In the genomic region with DNA sequence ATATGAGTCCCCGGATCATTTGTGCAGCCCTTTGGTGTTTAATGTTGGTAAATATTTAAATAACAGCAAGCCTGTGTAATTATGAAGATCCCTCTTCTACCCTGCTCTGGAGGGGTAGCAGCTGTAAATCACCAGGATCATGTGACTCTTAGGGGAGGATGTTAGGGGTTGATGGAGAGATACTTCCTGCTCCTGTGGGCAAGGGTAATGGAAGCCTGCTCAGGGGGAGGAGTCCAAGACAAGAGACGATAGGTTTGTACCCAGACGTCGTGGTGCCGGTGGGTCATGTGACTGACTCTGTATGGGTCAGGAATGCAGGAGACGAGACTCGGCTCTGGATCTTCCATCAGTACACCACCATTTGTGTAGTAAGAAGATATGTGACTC, we compare ENCODE assay signal across 15 mouse cellular contexts.
DNase-seq lines count a peak whose midpoint lies in the region; ATAC-seq and TF ChIP-seq lines count a peak whose summit lies in the region.
"Had no signal": no experiment of that assay in that cellular context is flagged by ENCODE, and none has a peak within 500 bp of the region (broad histone marks: within the 10 kb centered on the region; RNA-seq: fewer than 3 reads in every experiment).

No protein-coding gene starts in this region.

- no peaks in the 10 kb centered on the region for H3K9me3 ChIP-seq in kidney, postnatal 0 days (replicated peaks; ENCODE audit: low read length)
- no peaks in the 10 kb centered on the region for H3K9me3 ChIP-seq in forebrain, embryonic 15.5 days
- H3K9me3 ChIP-seq in neural tube, embryonic 14.5 days (ENCODE audit: control insufficient read depth, low read length), result no peaks in the 10 kb centered on the region
- H3K9me3 ChIP-seq: midbrain, embryonic 10.5 days had no signal

- no peaks in the 10 kb centered on the region for H3K36me3 ChIP-seq in kidney, postnatal 0 days (ENCODE audit: insufficient read depth, low read length)
- H3K36me3 ChIP-seq in forebrain, embryonic 15.5 days, result no peaks in the 10 kb centered on the region
- no peaks in the 10 kb centered on the region for H3K36me3 ChIP-seq in neural tube, embryonic 14.5 days (ENCODE audit: control insufficient read depth, insufficient read depth, low read length)
- H3K36me3 ChIP-seq: midbrain, embryonic 10.5 days had no signal

- no peak overlapping the region for H3K4me3 ChIP-seq in kidney, postnatal 0 days (replicated peaks; ENCODE audit: low read depth, low read length)
- no peak overlapping the region for H3K4me3 ChIP-seq in forebrain, embryonic 15.5 days
- H3K4me3 ChIP-seq in neural tube, embryonic 14.5 days (ENCODE audit: low read depth, low read length), result no peak overlapping the region
- H3K4me3 ChIP-seq: midbrain, embryonic 10.5 days had no signal

- ATAC-seq in kidney, postnatal 0 days (replicated peaks; ENCODE audit: low FRiP score, low read depth), result peak; percentile 49
- ATAC-seq in forebrain, embryonic 15.5 days (replicated peaks), result peak; percentile 30; the same call in 1 of the 2 replicates
- ATAC-seq in neural tube, embryonic 14.5 days (ENCODE audit: low read depth), result peak; percentile 64; the same call in 1 of the 2 replicates

- TF ChIP-seq CTCF in kidney, postnatal 0 days (IDR thresholded peaks at IDR 0.05; ENCODE audit: low read depth), result no peak

- H3K9ac ChIP-seq in kidney, postnatal 0 days (ENCODE audit: low read depth, low read length), result no peak overlapping the region
- H3K9ac ChIP-seq in forebrain, embryonic 15.5 days (replicated peaks), result no peak overlapping the region
- no peak overlapping the region for H3K9ac ChIP-seq in neural tube, embryonic 14.5 days (replicated peaks; ENCODE audit: low read depth, low read length)
- H3K9ac ChIP-seq: liver, embryonic 14.5 days had no signal

- H3K27ac ChIP-seq in kidney, postnatal 0 days, result no peak overlapping the region
- H3K27ac ChIP-seq in forebrain, embryonic 15.5 days (replicated peaks), result peak overlapping the region; percentile 55
- H3K27ac ChIP-seq in neural tube, embryonic 14.5 days (ENCODE audit: low read depth, low read length), result no peak overlapping the region
- H3K27ac ChIP-seq: liver, embryonic 14.5 days; midbrain, embryonic 10.5 days had no signal

- DNase-seq in kidney, postnatal 0 days (ENCODE audit: low spot score), result no peak
- no peak for DNase-seq in kidney, postnatal 14 days
- peak; percentile 44 for DNase-seq in ZHBTc4 (ENCODE audit: low read depth, low spot score)
- no peak for DNase-seq in ovary, adult 18-20 months (ENCODE audit: low spot score)
- DNase-seq in cerebellum, postnatal 36 days, result no peak
- DNase-seq: cerebellum, adult 11-12 months; embryo, embryonic 11 days; heart, adult 11 months; kidney, adult 18-20 months; lung, postnatal 10 days; right cerebral cortex, adult 18-20 months had no signal

- H3K4me1 ChIP-seq in kidney, postnatal 0 days (replicated peaks; ENCODE audit: insufficient read depth, low read length), result no peaks in the 10 kb centered on the region
- peaks cover 33% of the 10 kb centered on the region for H3K4me1 ChIP-seq in forebrain, embryonic 15.5 days
- H3K4me1 ChIP-seq in neural tube, embryonic 14.5 days (ENCODE audit: control insufficient read depth, insufficient read depth, low read length), result peaks cover 13% of the 10 kb centered on the region

- H3K4me2 ChIP-seq in kidney, postnatal 0 days (ENCODE audit: low read length), result no peak overlapping the region
- H3K4me2 ChIP-seq in forebrain, embryonic 15.5 days (replicated peaks), result no peak overlapping the region
- H3K4me2 ChIP-seq in neural tube, embryonic 14.5 days (ENCODE audit: low read depth, low read length), result no peak overlapping the region

- 32% methylated on average over 7 of the region's 7 CpGs for WGBS in kidney, postnatal 0 days
- 63% methylated on average over 7 of the region's 7 CpGs for WGBS in forebrain, embryonic 15.5 days
- WGBS in neural tube, embryonic 14.5 days, result 50% methylated on average over 7 of the region's 7 CpGs

- no peaks in the 10 kb centered on the region for H3K27me3 ChIP-seq in kidney, postnatal 0 days (ENCODE audit: insufficient read depth, low read length)
- H3K27me3 ChIP-seq in forebrain, embryonic 15.5 days, result no peaks in the 10 kb centered on the region
- no peaks in the 10 kb centered on the region for H3K27me3 ChIP-seq in neural tube, embryonic 14.5 days (ENCODE audit: control insufficient read depth, insufficient read depth, low read length)
